ENCODE assay signal across 20 mouse cellular contexts in the genomic region with DNA sequence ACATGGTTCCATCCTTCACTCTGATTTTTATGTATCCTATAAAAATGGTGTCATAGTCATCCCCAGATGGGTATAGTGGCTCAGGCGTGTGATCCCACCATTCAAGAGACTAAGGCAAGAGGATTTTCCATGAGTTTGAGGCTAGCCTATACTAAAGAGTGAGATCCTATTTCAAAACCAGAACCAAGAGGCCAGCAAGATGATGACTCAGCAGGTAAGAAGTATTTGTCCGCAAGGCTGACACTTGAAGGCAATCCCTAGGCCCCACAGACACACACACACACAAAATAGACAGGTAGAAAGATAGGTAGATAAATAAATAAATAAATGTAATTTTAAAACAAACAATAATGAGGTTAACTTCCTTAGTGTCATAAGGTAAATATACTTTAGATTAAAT. TPM values are rescaled to one million over a fixed set of nuclear protein-coding genes. Genes with fewer than 3 reads are reported as not detected.
DNase-seq lines count a peak whose midpoint lies in the region; TF ChIP-seq lines count a peak whose summit lies in the region.
"Had no signal": no experiment of that assay in that cellular context is flagged by ENCODE, and none has a peak within 500 bp of the region (broad histone marks: within the 10 kb centered on the region; RNA-seq: fewer than 3 reads in every experiment).

No protein-coding gene starts in this region.

- no peak for TF ChIP-seq RAD21 in CH12.LX (IDR thresholded peaks at IDR 0.05; ENCODE audit: low read depth, low read length)

- H3K79me2 ChIP-seq in CH12.LX (replicated peaks; ENCODE audit: control insufficient read depth, extremely low read depth, insufficient read depth, poor library complexity, severe bottlenecking), result no peaks in the 10 kb centered on the region
- H3K79me2 ChIP-seq in heart, adult 2 months (replicated peaks; ENCODE audit: control insufficient read depth, insufficient read depth, low read length), result no peaks in the 10 kb centered on the region

- dilution Hi-C loops in CH12.LX (cut with MboI; ENCODE audit: extremely low pct_ligation_motif_present, extremely low pct_unique_long_range_greater_than_20kb, low sequenced_read_pairs), result no loop called here

- H3K4me1 ChIP-seq in CH12.LX (ENCODE audit: control insufficient read depth in 1 of 2, insufficient read depth in 2 of 2) (peaks cover 0 to 24% of the 10 kb centered on the region in 2 experiments; a peak in 2 of 4 replicates), ES-E14 (ENCODE audit: control insufficient read depth in 2 of 2, insufficient read depth in 2 of 2, low read length in 2 of 2, poor library complexity in 1 of 2) (no peaks in the 10 kb centered on the region)
- no peaks in the 10 kb centered on the region for H3K4me1 ChIP-seq in heart, adult 2 months (ENCODE audit: control insufficient read depth, insufficient read depth, low read length)

- no peaks in the 10 kb centered on the region for H3K27me3 ChIP-seq in CH12.LX (replicated peaks)
- H3K27me3 ChIP-seq in heart, adult 2 months (ENCODE audit: control insufficient read depth, insufficient read depth, low read length), result no peaks in the 10 kb centered on the region
- H3K27me3 ChIP-seq: Patski had no signal

- H3K9me3 ChIP-seq in CH12.LX (replicated peaks; ENCODE audit: low read length) (no peaks in the 10 kb centered on the region), ES-E14 (ENCODE audit: control insufficient read depth, insufficient read depth, low read depth, low read length) (no peaks in the 10 kb centered on the region)
- H3K9me3 ChIP-seq: G1E had no signal

- H3K27ac ChIP-seq in CH12.LX (ENCODE audit: insufficient read depth, low read depth) (no peak overlapping the region), ES-E14 (ENCODE audit: insufficient read depth, low read depth, low read length, poor library complexity, severe bottlenecking) (no peak overlapping the region)
- no peak overlapping the region for H3K27ac ChIP-seq in heart, adult 2 months

- no peak overlapping the region for H3K4me2 ChIP-seq in CH12.LX (ENCODE audit: insufficient read depth, low read depth, poor library complexity, severe bottlenecking)

- intact Hi-C loops in heart, postnatal 25 days (cut with DNase I), result no loop called here
- intact Hi-C loops in heart, adult 2 months (cut with DNase I), result no loop called here

- in situ Hi-C loops in CH12.LX (cut with MboI; ENCODE audit: low pct_ligation_motif_present, low pct_unique_long_range_greater_than_20kb, low sequenced_read_pairs), result no loop called here
- in situ Hi-C loops in ES-E14 (cut with MboI; ENCODE audit: low sequenced_read_pairs in 2 of 2, unreplicated experiment in 2 of 2), result no loop called here

- H3K9ac ChIP-seq in CH12.LX (ENCODE audit: insufficient read depth, low read depth) (no peak overlapping the region), ES-E14 (ENCODE audit: insufficient read depth, low read depth, low read length, poor library complexity, severe bottlenecking) (no peak overlapping the region)
- no peak overlapping the region for H3K9ac ChIP-seq in heart, adult 2 months (ENCODE audit: low read depth, low read length)

- 93% methylated on average over 2 of the region's 2 CpGs for WGBS in heart, adult 2 months

- no peak for TF ChIP-seq CTCF in CH12.LX (conservative IDR thresholded peaks at IDR 0.05 in 1 of 2, IDR thresholded peaks at IDR 0.05 in 1 of 2; ENCODE audit: low read depth in 2 of 2, low read length in 2 of 2)
- no peak for TF ChIP-seq CTCF in heart, adult 2 months (IDR thresholded peaks at IDR 0.05)

- TF ChIP-seq EP300 in CH12.LX (IDR thresholded peaks at IDR 0.05; ENCODE audit: low read length), result no peak
- no peak for TF ChIP-seq EP300 in heart, adult 2 months (IDR thresholded peaks at IDR 0.05; ENCODE audit: insufficient read depth, low read depth, low read length)

- TF ChIP-seq POLR2A in CH12.LX (IDR thresholded peaks at IDR 0.05; ENCODE audit: low read depth, low read length), result no peak
- no peak for TF ChIP-seq POLR2A in heart, adult 2 months (IDR thresholded peaks at IDR 0.05; ENCODE audit: insufficient read depth, low read depth, low read length)

- no peak overlapping the region for H3K4me3 ChIP-seq in CH12.LX (replicated peaks in 1 of 3; ENCODE audit: low read depth in 2 of 3, low read length in 2 of 3, poor library complexity in 1 of 3)
- H3K4me3 ChIP-seq in ES-E14 (ENCODE audit: insufficient read depth in 1 of 2, low read depth in 1 of 2, low read length in 2 of 2, poor library complexity in 1 of 2, severe bottlenecking in 1 of 2), result no peak overlapping the region
- H3K4me3 ChIP-seq in heart, adult 2 months, result no peak overlapping the region

- DNase-seq in CH12.LX (ENCODE audit: extremely low read depth), result no peak
- DNase-seq in ES-E14 (ENCODE audit: low read depth, low spot score), result no peak
- DNase-seq in heart, postnatal 25 days (ENCODE audit: low spot score), result no peak
- DNase-seq in heart, adult 2 months, result no peak
- DNase-seq: adrenal gland, adult 2 months; adrenal gland, adult 8-10 months; adrenal gland, postnatal 10 days; adrenal gland, postnatal 14 days; adrenal gland, postnatal 25 days; adrenal gland, postnatal 36 days; B cell, adult 2 months; cerebellum, adult 11 months; cerebellum, adult 11-12 months; cerebellum, adult 18-20 months; cerebellum, adult 2 months; cerebellum, adult 8-10 months had no signal

- H3K36me3 ChIP-seq in CH12.LX (replicated peaks in 1 of 2; ENCODE audit: control insufficient read depth in 1 of 2, insufficient read depth in 1 of 2, low read length in 1 of 2) (peaks cover 0 to 2% of the 10 kb centered on the region in 2 experiments), ES-E14 (ENCODE audit: control insufficient read depth, insufficient read depth, low read length, poor library complexity, severe bottlenecking) (no peaks in the 10 kb centered on the region)
- no peaks in the 10 kb centered on the region for H3K36me3 ChIP-seq in heart, adult 2 months (ENCODE audit: control insufficient read depth, insufficient read depth, low read length)

TF ChIP-seq in CH12.LX, 34 proteins besides CTCF, POLR2A, EP300 and RAD21:
- TF ChIP-seq ZNF384 (IDR thresholded peaks at IDR 0.05; ENCODE audit: low read depth, low read length) (no peak), SMC3 (IDR thresholded peaks at IDR 0.05; ENCODE audit: low read depth, low read length) (no peak), USF1 (IDR thresholded peaks at IDR 0.05; ENCODE audit: low read depth, low read length) (no peak), RCOR1 (conservative IDR thresholded peaks at IDR 0.05; ENCODE audit: low read depth, low read length) (no peak), IRF4 (IDR thresholded peaks at IDR 0.05; ENCODE audit: low read depth, low read length) (no peak), HCFC1 (IDR thresholded peaks at IDR 0.05; ENCODE audit: low read depth, low read length) (no peak), MAFK (IDR thresholded peaks at IDR 0.05; ENCODE audit: insufficient replicate concordance, low read length) (peak; percentile 71; the same call in 1 of the 2 replicates), ZMIZ1 (IDR thresholded peaks at IDR 0.05; ENCODE audit: low read depth, low read length) (no peak)

TF ChIP-seq in ES-E14, 5 proteins besides CTCF, POLR2A, EP300 and RAD21:
- TF ChIP-seq MAFK (IDR thresholded peaks at IDR 0.05; ENCODE audit: insufficient read depth, low read depth, low read length), result peak; percentile 64
- TF ChIP-seq ZNF384 (IDR thresholded peaks at IDR 0.05; ENCODE audit: low read depth, low read length), result no peak
TF ChIP-seq in ES-E14: peak in this region for 1.

RNA-seq across cellular contexts. Expression of gene Il17d, which starts 42.3 kb away (rescaled TPM):
- total RNA-seq in CH12.LX (2012; rRNA removed) (0.08 and 0.21 TPM in 2 replicates), CH12.LX (2014; rRNA removed) (not detected in 2 replicates), ES-E14 (2012; rRNA removed) (2.6 and 5.3 TPM in 2 replicates)
- not detected in 2 replicates for polyA plus RNA-seq in CH12.LX (2012; ENCODE audit: insufficient read length, low read depth)
- total RNA-seq in heart, postnatal 25 days (2021), result 1 to 10 TPM; 3.2 to 3.8 TPM
- total RNA-seq in heart, adult 2 months (2021), result 1 to 10 TPM; 2.2 to 3.3 TPM
- polyA plus RNA-seq in heart, adult 2 months (2012; rRNA removed), result 8.0 and 10.1 TPM in 2 replicates
- total RNA-seq: G1E had no signal
- polyA plus RNA-seq: activated CD4-positive, CD25-positive, alpha-beta regulatory T cell, adult 4 months; CD4-positive, CD25-positive, alpha-beta regulatory T cell, adult 4 months had no signal

RNA-seq across cellular contexts. Expression of gene Ift88, which starts 58.4 kb away (rescaled TPM):
- total RNA-seq in CH12.LX (2012; rRNA removed) (6.0 and 8.1 TPM in 2 replicates), CH12.LX (2014; rRNA removed) (10.7 and 12.3 TPM in 2 replicates), ES-E14 (2012; rRNA removed) (3.6 and 11.0 TPM in 2 replicates)
- polyA plus RNA-seq in CH12.LX (2012; ENCODE audit: insufficient read length, low read depth), result 6.7 and 8.6 TPM in 2 replicates
- total RNA-seq in heart, postnatal 25 days (2021), result 1 to 10 TPM; 3.7 to 5.1 TPM
- total RNA-seq in heart, adult 2 months (2021), result 1 to 10 TPM; 4.5 to 5.1 TPM
- polyA plus RNA-seq in heart, adult 2 months (2012; rRNA removed), result 2.6 and 4.3 TPM in 2 replicates
